Mouse (Mus musculus) stomach, embryonic 16.5 days (tissue): ENCODE data around the gene Lhfpl2. TPM values are rescaled to one million over a fixed set of nuclear protein-coding genes. Genes with fewer than 3 reads are reported as not detected.

Experiments used
- ATAC-seq: fragments of 200-750 bp; cut with Nextera tagmentation; 2 replicates; pipeline ENCODE4 v1.8.0; 2017; ENCODE audit warnings: moderate number of reproducible peaks, moderate TSS enrichment; ENCODE audit not compliant: insufficient read depth, low FRiP score
- H3K27ac ChIP-seq: fragments of 300-500 bp; sonication (generic); 2 replicates; pipeline ENCODE4 v1.5.1; 2014; ENCODE audit warnings: low read length
- H3K27me3 ChIP-seq: fragments of 300-500 bp; sonication (generic); 2 replicates; pipeline ENCODE4 v1.6.1; 2014; ENCODE audit warnings: low read length, control low read depth, mixed read lengths; ENCODE audit not compliant: control insufficient read depth, insufficient read depth
- H3K36me3 ChIP-seq: fragments of 300-500 bp; sonication (generic); 2 replicates; pipeline ENCODE4 v1.6.1; 2014; ENCODE audit warnings: low read length; ENCODE audit not compliant: control insufficient read depth, insufficient read depth
- H3K4me1 ChIP-seq: fragments of 300-500 bp; sonication (generic); 2 replicates; pipeline ENCODE4 v1.6.1; 2014; ENCODE audit warnings: low read length, control low read depth, mixed read lengths; ENCODE audit not compliant: control insufficient read depth, insufficient read depth
- H3K4me2 ChIP-seq: fragments of 300-500 bp; sonication (generic); 2 replicates; pipeline ENCODE4 v1.6.1; 2014; ENCODE audit warnings: low read depth, low read length, mixed read lengths
- H3K4me3 ChIP-seq: fragments of 300-500 bp; sonication (generic); replicated peaks from 2 replicates; pipeline ENCODE4 v1.5.1; 2014; ENCODE audit warnings: mild to moderate bottlenecking, low read length
- H3K9ac ChIP-seq: fragments of 300-500 bp; sonication (generic); 2 replicates; pipeline ENCODE4 v1.6.1; 2014; ENCODE audit warnings: low read length
- H3K9me3 ChIP-seq: fragments of 300-500 bp; sonication (generic); replicated peaks from 2 replicates; pipeline ENCODE4 v1.6.1; 2016; ENCODE audit warnings: low read length, control low read depth; ENCODE audit not compliant: control insufficient read depth
- WGBS: fragments of 180-500 bp; shearing (Covaris S2); extraction: QIAGEN DNeasy Blood & Tissue Kit; methylation state at CpG from one replicate; pipeline ENCODE4 v1.1.7; 2014; 5-methylcytosine and 5-hydroxymethylcytosine counted together
- polyA plus RNA-seq: library from polyadenylated mRNA; unstranded; fragments of >200 nt; fragmentation: Nextera tagmentation; extraction: Ambion mirVana; gene quantifications from 2 replicates; pipeline ENCODE4 v1.2.1, GENCODE M21; 2015

The Lhfpl2 gene
- polyA plus RNA-seq, 1 experiment from 2014 or later: 20.3 TPM

- WGBS: 58% methylated on average over 9 of the region's 9 CpGs
Observed at GRCm38 (mm10) chr13:94089286-94089685, 31.7 kb downstream of the Lhfpl2 start.

GRCm38 (mm10) chr13:94091366-94091765 is 33.8 kb downstream of the Lhfpl2 start:
- WGBS: 57% methylated on average over 2 of the region's 2 CpGs

More at GRCm38 (mm10) chr13:94089286-94089685, 31.7 kb downstream of the Lhfpl2 start:
- no peaks in the 10 kb centered on the region for H3K9me3 ChIP-seq
- no peak for ATAC-seq
- no peaks in the 10 kb centered on the region for H3K36me3 ChIP-seq
- H3K27me3 ChIP-seq: no peaks in the 10 kb centered on the region
- H3K4me2 ChIP-seq: no peak overlapping the region
- no peak overlapping the region for H3K4me3 ChIP-seq
- peaks cover 6% of the 10 kb centered on the region; the same call in 1 of the 2 replicates for H3K4me1 ChIP-seq
- no peak overlapping the region for H3K9ac ChIP-seq
- H3K27ac ChIP-seq: no peak overlapping the region

GRCm38 (mm10) chr13:94094176-94094575 is 36.6 kb downstream of the Lhfpl2 start:
- Histone ChIP-seq H3K27me3 (no peaks in the 10 kb centered on the region), H3K4me1 (peaks cover 6% of the 10 kb centered on the region; the same call in 1 of the 2 replicates), H3K9me3 (no peaks in the 10 kb centered on the region), H3K4me2 (no peak overlapping the region), H3K36me3 (no peaks in the 10 kb centered on the region), H3K9ac (no peak overlapping the region), H3K4me3 (no peak overlapping the region), H3K27ac (peak overlapping the region; percentile 26; the same call in 1 of the 2 replicates)
- 69% methylated on average over 4 of the region's 4 CpGs for WGBS
- peak; percentile 58 for ATAC-seq

More at GRCm38 (mm10) chr13:94091366-94091765, 33.8 kb downstream of the Lhfpl2 start:
- ATAC-seq: no peak
- Histone ChIP-seq H3K4me1 (peaks cover 6% of the 10 kb centered on the region; the same call in 1 of the 2 replicates), H3K9me3 (no peaks in the 10 kb centered on the region), H3K27ac (no peak overlapping the region), H3K4me3 (no peak overlapping the region), H3K4me2 (no peak overlapping the region), H3K27me3 (no peaks in the 10 kb centered on the region), H3K9ac (no peak overlapping the region), H3K36me3 (no peaks in the 10 kb centered on the region)

- Histone ChIP-seq H3K4me1 (peaks cover 6% of the 10 kb centered on the region; the same call in 1 of the 2 replicates), H3K36me3 (no peaks in the 10 kb centered on the region), H3K27ac (peak overlapping the region; percentile 26; the same call in 1 of the 2 replicates), H3K27me3 (no peaks in the 10 kb centered on the region), H3K9me3 (no peaks in the 10 kb centered on the region), H3K4me3 (no peak overlapping the region), H3K9ac (no peak overlapping the region), H3K4me2 (no peak overlapping the region)
- 0 out of 2 replicates have a peak, but pooled peaks have one; percentile 28 for ATAC-seq
- WGBS: 75% methylated on average over 3 of the region's 3 CpGs
Observed at GRCm38 (mm10) chr13:94094625-94095024, 37.0 kb downstream of the Lhfpl2 start.

- no peak overlapping the region for H3K27ac ChIP-seq
- no peak overlapping the region for H3K4me3 ChIP-seq
- no peaks in the 10 kb centered on the region for H3K9me3 ChIP-seq
- H3K36me3 ChIP-seq: no peaks in the 10 kb centered on the region
- no peak overlapping the region for H3K4me2 ChIP-seq
- no peaks in the 10 kb centered on the region for H3K27me3 ChIP-seq
- ATAC-seq: no peak
- no peak overlapping the region for H3K9ac ChIP-seq
- peaks cover 6% of the 10 kb centered on the region; the same call in 1 of the 2 replicates for H3K4me1 ChIP-seq
Observed at GRCm38 (mm10) chr13:94095202-94095601, 37.6 kb downstream of the Lhfpl2 start.

GRCm38 (mm10) chr13:94097667-94098066 is 40.1 kb downstream of the Lhfpl2 start:
- Histone ChIP-seq H3K9me3 (no peaks in the 10 kb centered on the region), H3K9ac (no peak overlapping the region), H3K27ac (no peak overlapping the region), H3K36me3 (no peaks in the 10 kb centered on the region), H3K4me2 (no peak overlapping the region), H3K4me1 (peaks cover 1% of the 10 kb centered on the region; the same call in 1 of the 2 replicates), H3K27me3 (no peaks in the 10 kb centered on the region), H3K4me3 (no peak overlapping the region)
- no peak for ATAC-seq
- WGBS: 37% methylated on average over 2 of the region's 2 CpGs

- 65% methylated on average over 16 of the region's 16 CpGs for WGBS
- no peaks in the 10 kb centered on the region for H3K4me1 ChIP-seq
- H3K4me2 ChIP-seq: no peak overlapping the region
- no peaks in the 10 kb centered on the region for H3K36me3 ChIP-seq
- H3K27me3 ChIP-seq: no peaks in the 10 kb centered on the region
- no peaks in the 10 kb centered on the region for H3K9me3 ChIP-seq
- 0 out of 2 replicates have a peak, but pooled peaks have one; percentile 5 for ATAC-seq
- no peak overlapping the region for H3K27ac ChIP-seq
- H3K4me3 ChIP-seq: no peak overlapping the region
- no peak overlapping the region for H3K9ac ChIP-seq
Observed at GRCm38 (mm10) chr13:94098369-94099084, 40.9 kb downstream of the Lhfpl2 start.

- WGBS: 79% methylated on average over 10 of the region's 10 CpGs
- no peak overlapping the region for H3K4me3 ChIP-seq
- no peaks in the 10 kb centered on the region for H3K4me1 ChIP-seq
- no peaks in the 10 kb centered on the region for H3K27me3 ChIP-seq
- no peaks in the 10 kb centered on the region for H3K9me3 ChIP-seq
- no peak overlapping the region for H3K4me2 ChIP-seq
- no peak overlapping the region for H3K27ac ChIP-seq
- no peaks in the 10 kb centered on the region for H3K36me3 ChIP-seq
- ATAC-seq: no peak
- H3K9ac ChIP-seq: no peak overlapping the region
Observed at GRCm38 (mm10) chr13:94099087-94099486, 41.5 kb downstream of the Lhfpl2 start.

- no peaks in the 10 kb centered on the region for H3K36me3 ChIP-seq
- no peak overlapping the region for H3K9ac ChIP-seq
- H3K27me3 ChIP-seq: no peaks in the 10 kb centered on the region
- H3K4me1 ChIP-seq: peaks cover 7% of the 10 kb centered on the region
- H3K4me2 ChIP-seq: no peak overlapping the region
- WGBS: 70% methylated on average over 3 of the region's 3 CpGs
- H3K27ac ChIP-seq: no peak overlapping the region
- H3K9me3 ChIP-seq: no peaks in the 10 kb centered on the region
- H3K4me3 ChIP-seq: no peak overlapping the region
- no peak for ATAC-seq
Observed at GRCm38 (mm10) chr13:94100361-94100760, 42.8 kb downstream of the Lhfpl2 start.
